ENCODE assay signal across 26 mouse cellular contexts in the genomic region with DNA sequence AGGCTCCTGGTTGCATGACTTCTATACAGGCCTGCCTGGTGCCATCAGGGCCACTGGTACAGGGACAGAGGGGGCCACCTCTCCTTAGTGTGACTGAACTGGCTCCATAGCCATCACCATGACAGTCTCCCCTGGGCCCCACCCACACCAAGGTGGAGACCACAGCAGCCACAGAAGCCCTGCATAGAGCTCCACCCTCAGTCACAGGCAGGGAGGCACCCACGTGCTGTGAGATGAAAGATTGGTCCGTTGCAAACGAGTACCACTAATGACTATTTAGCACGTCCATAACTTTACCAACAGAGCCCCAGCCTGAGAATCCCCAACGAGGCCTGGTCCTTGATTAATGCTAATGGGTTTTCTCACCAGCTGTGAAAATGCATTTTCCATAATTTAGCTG. TPM values are rescaled to one million over a fixed set of nuclear protein-coding genes. Genes with fewer than 3 reads are reported as not detected.
DNase-seq lines count a peak whose midpoint lies in the region; ATAC-seq lines count a peak whose summit lies in the region.
"Had no signal": no experiment of that assay in that cellular context is flagged by ENCODE, and none has a peak within 500 bp of the region (broad histone marks: within the 10 kb centered on the region; RNA-seq: fewer than 3 reads in every experiment).

No protein-coding gene starts in this region.

- peaks cover 32% of the 10 kb centered on the region for H3K4me1 ChIP-seq in forebrain, embryonic 10.5 days
- H3K4me1 ChIP-seq in forebrain, embryonic 15.5 days, result peaks cover 10% of the 10 kb centered on the region
- peaks cover 16% of the 10 kb centered on the region for H3K4me1 ChIP-seq in midbrain, embryonic 13.5 days (replicated peaks)
- H3K4me1 ChIP-seq in midbrain, embryonic 14.5 days (ENCODE audit: control insufficient read depth, insufficient read depth, low read length), result 0 out of 2 replicates have a peak, but pooled peaks cover 9% of the 10 kb centered on the region
- H3K4me1 ChIP-seq in embryonic facial prominence, embryonic 12.5 days, result peaks cover 31% of the 10 kb centered on the region
- H3K4me1 ChIP-seq in hindbrain, embryonic 16.5 days (ENCODE audit: control insufficient read depth, insufficient read depth, low read depth, low read length), result peaks cover 9% of the 10 kb centered on the region

- WGBS in forebrain, embryonic 10.5 days, result 68% methylated on average over 5 of the region's 5 CpGs
- 19% methylated on average over 5 of the region's 5 CpGs for WGBS in forebrain, embryonic 15.5 days
- 41% methylated on average over 5 of the region's 5 CpGs for WGBS in midbrain, embryonic 13.5 days
- 47% methylated on average over 5 of the region's 5 CpGs for WGBS in midbrain, embryonic 14.5 days
- 53% methylated on average over 5 of the region's 5 CpGs for WGBS in embryonic facial prominence, embryonic 12.5 days
- 38% methylated on average over 5 of the region's 5 CpGs for WGBS in hindbrain, embryonic 16.5 days

- no peak overlapping the region for H3K9ac ChIP-seq in forebrain, embryonic 15.5 days (replicated peaks)
- H3K9ac ChIP-seq in midbrain, embryonic 13.5 days (replicated peaks), result no peak overlapping the region
- H3K9ac ChIP-seq in midbrain, embryonic 14.5 days (replicated peaks; ENCODE audit: low read length), result no peak overlapping the region
- H3K9ac ChIP-seq in embryonic facial prominence, embryonic 12.5 days, result no peak overlapping the region
- no peak overlapping the region for H3K9ac ChIP-seq in hindbrain, embryonic 16.5 days (ENCODE audit: low read depth, low read length)
- H3K9ac ChIP-seq: embryonic facial prominence, embryonic 15.5 days; heart, embryonic 12.5 days; liver, embryonic 14.5 days; lung, embryonic 14.5 days; neural tube, embryonic 12.5 days had no signal

- peaks cover 72% of the 10 kb centered on the region for H3K27me3 ChIP-seq in forebrain, embryonic 10.5 days (ENCODE audit: poor library complexity, severe bottlenecking)
- H3K27me3 ChIP-seq in forebrain, embryonic 15.5 days, result peaks cover 15% of the 10 kb centered on the region; the same call in 1 of the 2 replicates
- H3K27me3 ChIP-seq in midbrain, embryonic 13.5 days, result peaks cover 35% of the 10 kb centered on the region
- peaks cover 22% of the 10 kb centered on the region for H3K27me3 ChIP-seq in midbrain, embryonic 14.5 days (ENCODE audit: control insufficient read depth, insufficient read depth, low read length)
- 0 out of 2 replicates have a peak, but pooled peaks cover 5% of the 10 kb centered on the region for H3K27me3 ChIP-seq in embryonic facial prominence, embryonic 12.5 days
- H3K27me3 ChIP-seq in hindbrain, embryonic 16.5 days (replicated peaks; ENCODE audit: control insufficient read depth, insufficient read depth, low read length), result peaks cover 6% of the 10 kb centered on the region

- no peak overlapping the region for H3K4me3 ChIP-seq in forebrain, embryonic 10.5 days
- no peak overlapping the region for H3K4me3 ChIP-seq in forebrain, embryonic 15.5 days
- H3K4me3 ChIP-seq in midbrain, embryonic 13.5 days (replicated peaks), result no peak overlapping the region
- H3K4me3 ChIP-seq in midbrain, embryonic 14.5 days (replicated peaks; ENCODE audit: low read depth, low read length), result no peak overlapping the region
- H3K4me3 ChIP-seq in embryonic facial prominence, embryonic 12.5 days, result no peak overlapping the region
- H3K4me3 ChIP-seq in hindbrain, embryonic 16.5 days (ENCODE audit: low read length), result no peak overlapping the region
- H3K4me3 ChIP-seq: embryonic facial prominence, embryonic 15.5 days; heart, embryonic 12.5 days; layer of hippocampus, adult 2 months; neural tube, embryonic 12.5 days had no signal

- no peaks in the 10 kb centered on the region for H3K36me3 ChIP-seq in forebrain, embryonic 10.5 days (replicated peaks)
- no peaks in the 10 kb centered on the region for H3K36me3 ChIP-seq in forebrain, embryonic 15.5 days
- H3K36me3 ChIP-seq in midbrain, embryonic 13.5 days, result no peaks in the 10 kb centered on the region
- no peaks in the 10 kb centered on the region for H3K36me3 ChIP-seq in midbrain, embryonic 14.5 days (ENCODE audit: control insufficient read depth, insufficient read depth, low read length)
- H3K36me3 ChIP-seq in embryonic facial prominence, embryonic 12.5 days, result no peaks in the 10 kb centered on the region
- H3K36me3 ChIP-seq in hindbrain, embryonic 16.5 days (ENCODE audit: control insufficient read depth, insufficient read depth, low read length), result no peaks in the 10 kb centered on the region
- H3K36me3 ChIP-seq: embryonic facial prominence, embryonic 15.5 days; heart, embryonic 12.5 days; neural tube, embryonic 12.5 days had no signal

- H3K27ac ChIP-seq in forebrain, embryonic 10.5 days, result peak overlapping the region; percentile 82; the same call in 1 of the 2 replicates
- H3K27ac ChIP-seq in forebrain, embryonic 15.5 days (replicated peaks), result no peak overlapping the region
- no peak overlapping the region for H3K27ac ChIP-seq in midbrain, embryonic 13.5 days
- no peak overlapping the region for H3K27ac ChIP-seq in midbrain, embryonic 14.5 days (replicated peaks; ENCODE audit: low read depth, low read length)
- peak overlapping the region; percentile 82; the same call in 1 of the 2 replicates for H3K27ac ChIP-seq in embryonic facial prominence, embryonic 12.5 days
- no peak overlapping the region for H3K27ac ChIP-seq in hindbrain, embryonic 16.5 days (ENCODE audit: low read depth, low read length)
- H3K27ac ChIP-seq: embryonic facial prominence, embryonic 15.5 days; layer of hippocampus, adult 2 months; liver, embryonic 14.5 days; neural tube, embryonic 12.5 days had no signal

- no peak for DNase-seq in forebrain, embryonic 10.5 days (ENCODE audit: extremely low spot score, low spot score)
- DNase-seq in midbrain, embryonic 14.5 days, result no peak
- no peak for DNase-seq in left cerebral cortex, postnatal 14 days (ENCODE audit: low spot score in 2 of 2)
- no peak for DNase-seq in layer of hippocampus, postnatal 10 days (ENCODE audit: low spot score in 2 of 2)
- DNase-seq: adrenal gland, adult 8-10 months; cerebellum, adult 2 months; cerebellum, postnatal 25 days; gastrocnemius, postnatal 10 days; heart, postnatal 10 days; kidney, postnatal 25 days; lung, embryonic 14.5 days; lung, postnatal 4 days; thymus, postnatal 14 days had no signal

- ATAC-seq in forebrain, embryonic 15.5 days (replicated peaks), result no peak
- 0 out of 2 replicates have a peak, but pooled peaks have one; percentile 41 for ATAC-seq in midbrain, embryonic 13.5 days
- ATAC-seq in midbrain, embryonic 14.5 days (ENCODE audit: low FRiP score, low TSS enrichment), result no peak
- no peak for ATAC-seq in embryonic facial prominence, embryonic 12.5 days (ENCODE audit: insufficient number of reproducible peaks, insufficient read depth, low FRiP score, low TSS enrichment)
- ATAC-seq in hindbrain, embryonic 16.5 days, result peak; percentile 30; the same call in 1 of the 2 replicates
- ATAC-seq: activated CD4-positive, CD25-positive, alpha-beta regulatory T cell, adult 4 months; intestine, postnatal 0 days had no signal

- intact Hi-C loops in left cerebral cortex, postnatal 14 days (cut with DNase I), result no loop called here

- no peak overlapping the region for H3K4me2 ChIP-seq in forebrain, embryonic 15.5 days (replicated peaks)
- H3K4me2 ChIP-seq in midbrain, embryonic 13.5 days (replicated peaks), result no peak overlapping the region
- H3K4me2 ChIP-seq in midbrain, embryonic 14.5 days (ENCODE audit: low read length), result no peak overlapping the region
- no peak overlapping the region for H3K4me2 ChIP-seq in embryonic facial prominence, embryonic 12.5 days (replicated peaks)
- no peak overlapping the region for H3K4me2 ChIP-seq in hindbrain, embryonic 16.5 days (ENCODE audit: low read length)
- H3K4me2 ChIP-seq: embryonic facial prominence, embryonic 15.5 days; heart, embryonic 12.5 days; lung, embryonic 14.5 days; midbrain, embryonic 11.5 days; neural tube, embryonic 12.5 days had no signal

- no peaks in the 10 kb centered on the region for H3K9me3 ChIP-seq in forebrain, embryonic 10.5 days
- H3K9me3 ChIP-seq in forebrain, embryonic 15.5 days, result no peaks in the 10 kb centered on the region
- no peaks in the 10 kb centered on the region for H3K9me3 ChIP-seq in midbrain, embryonic 13.5 days
- no peaks in the 10 kb centered on the region for H3K9me3 ChIP-seq in midbrain, embryonic 14.5 days (ENCODE audit: control insufficient read depth, low read length)
- no peaks in the 10 kb centered on the region for H3K9me3 ChIP-seq in embryonic facial prominence, embryonic 12.5 days
- no peaks in the 10 kb centered on the region for H3K9me3 ChIP-seq in hindbrain, embryonic 16.5 days (ENCODE audit: control insufficient read depth, low read length)
- H3K9me3 ChIP-seq: embryonic facial prominence, embryonic 15.5 days; heart, embryonic 12.5 days; neural tube, embryonic 12.5 days had no signal

RNA-seq across cellular contexts. Expression of a gene that starts 36.7 kb away (rescaled TPM):
- polyA plus RNA-seq in forebrain, embryonic 10.5 days (2016; fragmentation: Nextera tagmentation; extraction: Ambion mirVana), result 0.58 and 0.61 TPM in 2 replicates
- polyA plus RNA-seq in forebrain, embryonic 15.5 days (2015; fragmentation: Nextera tagmentation; extraction: Ambion mirVana), result 1.3 TPM in 2 replicates
- 0.62 and 0.70 TPM in 2 replicates for polyA plus RNA-seq in midbrain, embryonic 13.5 days (2015; fragmentation: Nextera tagmentation; extraction: Ambion mirVana)
- 1.8 TPM in 2 replicates for polyA plus RNA-seq in midbrain, embryonic 14.5 days (2014; fragmentation: Nextera tagmentation; extraction: Ambion mirVana)
- polyA plus RNA-seq in embryonic facial prominence, embryonic 12.5 days (2016; fragmentation: Nextera tagmentation; extraction: Ambion mirVana), result 0.24 and 0.38 TPM in 2 replicates
- 2.0 and 2.3 TPM in 2 replicates for polyA plus RNA-seq in hindbrain, embryonic 16.5 days (2015; fragmentation: Nextera tagmentation; extraction: Ambion mirVana)
- total RNA-seq in left cerebral cortex, postnatal 14 days (2021), result 1 to 10 TPM; 2.3 to 3.9 TPM
- total RNA-seq in layer of hippocampus, postnatal 10 days (2021), result 1 to 10 TPM; 3.7 to 4.9 TPM
- total RNA-seq: gastrocnemius, postnatal 10 days had no signal
- polyA plus RNA-seq: activated CD4-positive, CD25-positive, alpha-beta regulatory T cell, adult 4 months; intestine, postnatal 0 days; liver, embryonic 14.5 days; small intestine, adult 2 months had no signal

Comparison
In these comparisons a context has a peak if more than half of its experiments do, and no peak if none do; other contexts are left out.
1. H3K27ac ChIP-seq: peak in forebrain, embryonic 10.5 days (single experiment) and embryonic facial prominence, embryonic 12.5 days (single experiment); none in forebrain, embryonic 15.5 days (single experiment), midbrain, embryonic 13.5 days (single experiment), midbrain, embryonic 14.5 days (single experiment) and hindbrain, embryonic 16.5 days (single experiment).
2. ATAC-seq: peak in midbrain, embryonic 13.5 days (single experiment) and hindbrain, embryonic 16.5 days (single experiment); none in forebrain, embryonic 15.5 days (single experiment), midbrain, embryonic 14.5 days (single experiment) and embryonic facial prominence, embryonic 12.5 days (single experiment).